Mouse (Mus musculus): ENCODE results near the gene Slc25a17.

DNA sequence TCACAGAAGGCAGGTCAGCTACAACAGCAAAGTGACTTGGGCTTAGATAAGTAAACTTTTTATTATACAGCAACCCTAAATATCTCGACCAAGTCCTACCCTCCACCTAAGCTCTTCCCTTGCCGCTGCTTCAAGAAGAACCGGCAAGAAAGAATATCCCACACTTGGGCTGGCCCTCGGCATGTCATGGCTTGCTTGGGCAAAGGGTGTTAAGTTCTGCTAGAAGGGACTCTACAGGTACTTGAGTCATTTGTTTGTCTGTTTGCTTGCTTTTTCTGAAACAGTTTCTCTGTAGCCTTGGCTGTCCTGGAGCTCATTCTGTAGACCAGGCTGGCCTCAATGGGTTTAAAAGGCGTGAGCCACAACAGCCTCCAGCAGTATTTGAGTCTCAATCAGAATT is 3.7 kb downstream of the Slc25a17 start:
- TF ChIP-seq CTCF (IDR thresholded peaks at IDR 0.05; ENCODE audit: borderline replicate concordance, insufficient read depth, low read depth, low read length) (no peak), POLR2A (IDR thresholded peaks at IDR 0.05; ENCODE audit: borderline replicate concordance, insufficient read depth, low read length) (no peak)

Data from cerebellum, adult 2 months (tissue).